Mouse (Mus musculus): ENCODE measurements around the gene Ube2l6.

DNA sequence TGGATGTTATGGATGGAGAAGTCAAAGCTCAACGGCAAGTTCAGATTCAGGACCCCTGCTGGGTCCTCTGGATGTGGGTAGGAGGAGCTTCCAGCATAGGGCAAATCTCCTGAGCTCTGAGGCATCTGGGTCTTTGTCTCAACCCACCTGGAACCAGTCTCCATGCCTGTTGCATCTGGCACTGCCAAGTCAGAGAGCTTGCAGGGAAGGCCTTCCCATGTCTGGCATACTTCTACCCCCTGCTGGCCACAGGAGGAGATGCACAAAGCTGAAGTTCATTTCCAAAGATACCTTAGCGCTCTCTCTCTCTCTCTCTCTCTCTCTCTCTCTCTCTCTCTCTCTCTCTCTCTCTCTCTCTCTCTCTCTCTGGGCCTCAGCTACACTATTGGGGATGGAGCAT, 57.1 kb downstream of the Ube2l6 start:
- peak; percentile 93 for TF ChIP-seq CTCF (IDR thresholded peaks at IDR 0.05; ENCODE audit: low read depth, low read length)
- TF ChIP-seq POLR2A (IDR thresholded peaks at IDR 0.05; ENCODE audit: extremely low read depth, insufficient read depth, low read length) = no peak
